Mouse (Mus musculus): ENCODE results near the gene Tacc2.
A peak's percentile ranks its signal among the peaks of the same experiment; 100 is the strongest.

Tacc2 gene

DNA sequence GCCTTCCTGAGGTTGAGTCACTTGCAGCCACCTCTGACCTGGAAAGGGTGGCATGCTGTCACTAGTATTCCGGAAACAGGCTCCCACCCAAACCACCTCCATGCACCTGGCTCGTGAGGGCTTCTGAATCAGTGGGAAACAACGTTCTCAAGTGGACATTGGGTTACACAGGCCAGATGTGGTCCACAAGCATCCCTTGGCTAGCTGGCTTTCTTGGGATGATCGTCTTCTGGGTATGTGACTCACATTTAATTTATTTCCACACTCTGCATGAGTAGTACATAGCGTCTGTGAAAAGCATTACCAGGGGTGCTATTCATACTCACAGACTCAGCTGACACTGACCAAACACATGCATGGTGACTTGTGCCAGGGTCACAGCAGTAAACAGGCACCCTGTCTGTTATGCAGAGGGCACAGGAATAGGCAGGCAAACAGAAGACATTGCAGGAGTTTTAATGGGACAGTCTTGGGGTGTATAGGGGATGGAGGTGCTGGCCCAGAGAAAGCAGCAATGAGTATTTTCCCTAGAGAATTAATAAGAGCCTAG, 205.3 kb downstream of the Tacc2 start:
- DNase-seq = no peak

GRCm38 (mm10) chr7:130785923-130786575, 208.8 kb downstream of the Tacc2 start:
- peak in 1 of 2 experiments; percentile 23 for DNase-seq

GRCm38 (mm10) chr7:130786708-130787107, 209.5 kb downstream of the Tacc2 start:
- no peak for DNase-seq

- DNase-seq = no peak
These were observed 210.3 kb downstream of the Tacc2 start for GRCm38 (mm10) chr7:130787537-130787936.

DNA sequence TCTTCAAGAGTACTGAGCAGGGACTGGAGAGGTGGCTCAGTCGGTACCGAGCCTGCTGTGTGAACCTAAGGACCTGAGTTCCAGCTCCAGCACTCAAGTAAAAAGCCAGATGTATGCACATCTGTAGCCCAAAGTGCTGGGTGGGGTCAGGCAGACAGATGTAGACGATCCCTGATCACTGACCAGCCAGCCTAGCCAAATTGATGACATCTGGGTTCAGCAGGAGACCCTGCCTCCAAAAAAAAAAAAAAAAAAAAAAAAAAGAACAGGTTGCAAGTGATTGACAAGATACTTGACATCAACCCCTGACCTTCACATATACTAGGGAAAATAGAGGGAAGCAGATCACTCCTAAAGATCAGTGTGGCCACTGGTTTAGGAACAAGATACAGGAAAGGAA, 211.7 kb downstream of the Tacc2 start:
- DNase-seq = no peak

GRCm38 (mm10) chr7:130789456-130789855, 212.2 kb downstream of the Tacc2 start:
- DNase-seq = no peak

- no peak for DNase-seq
These were observed 216.4 kb downstream of the Tacc2 start for GRCm38 (mm10) chr7:130793671-130794070.

DNA sequence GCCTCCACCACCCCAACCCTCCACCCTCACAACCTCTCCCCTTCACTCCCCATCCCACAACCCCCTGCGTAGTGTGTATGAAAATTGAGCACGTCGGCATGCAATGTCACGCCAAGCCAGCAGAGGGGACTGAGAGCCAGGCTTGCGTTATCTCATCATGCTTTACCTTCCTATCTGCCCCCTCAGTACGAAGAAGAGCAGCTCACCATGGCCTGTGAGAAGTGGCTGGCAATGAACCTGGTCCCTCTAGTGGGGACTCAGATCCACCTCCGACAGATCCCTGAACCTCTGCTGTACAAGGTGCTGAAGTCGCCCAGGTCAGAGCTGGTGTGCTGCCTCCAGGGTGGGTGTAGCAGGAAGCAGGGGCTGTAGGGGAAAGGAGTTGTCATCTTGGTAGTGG, 219.5 kb downstream of the Tacc2 start:
- DNase-seq = no peak

DNA sequence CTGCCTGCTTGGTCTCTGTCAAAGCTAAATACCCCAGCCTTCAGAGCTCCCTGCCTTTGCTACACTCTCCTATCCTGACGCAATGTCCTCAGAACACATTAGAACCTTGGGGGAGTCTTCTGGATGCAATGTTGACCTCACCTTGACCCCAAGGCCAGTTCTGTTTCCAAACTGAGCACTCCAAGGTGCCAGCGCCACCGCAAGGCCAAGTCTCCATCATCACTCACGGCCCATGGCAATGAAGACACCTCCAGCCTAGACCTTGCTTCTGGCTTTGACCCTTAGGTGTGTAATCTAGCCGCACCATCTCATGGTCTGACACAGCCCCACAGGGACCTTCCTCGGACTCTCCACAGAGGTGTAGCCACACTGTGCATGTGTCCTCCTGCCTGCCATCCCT, 220.3 kb downstream of the Tacc2 start:
- DNase-seq = no peak

DNA sequence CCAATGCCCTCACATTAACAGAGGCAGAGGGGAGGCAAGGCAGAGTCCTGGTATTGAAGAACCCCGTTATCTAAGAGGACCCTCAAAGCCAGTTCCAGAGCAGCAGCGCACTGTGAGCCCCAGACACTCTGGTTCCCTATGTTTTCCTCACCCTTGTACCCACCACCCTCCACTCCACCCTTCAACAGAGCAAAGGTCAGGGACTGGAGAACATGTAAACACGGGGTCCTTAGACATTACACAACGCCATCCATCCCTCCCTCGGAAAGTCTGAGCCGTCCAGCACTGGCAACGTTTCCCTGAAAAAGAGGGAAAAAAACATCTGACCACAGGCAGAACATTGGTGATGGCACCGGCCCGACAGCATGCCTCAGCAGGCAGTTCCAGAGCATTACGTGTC, 222.2 kb downstream of the Tacc2 start:
- DNase-seq = no peak

- no peak for DNase-seq
These were observed 223.4 kb downstream of the Tacc2 start for GRCm38 (mm10) chr7:130800681-130801080.

DNA sequence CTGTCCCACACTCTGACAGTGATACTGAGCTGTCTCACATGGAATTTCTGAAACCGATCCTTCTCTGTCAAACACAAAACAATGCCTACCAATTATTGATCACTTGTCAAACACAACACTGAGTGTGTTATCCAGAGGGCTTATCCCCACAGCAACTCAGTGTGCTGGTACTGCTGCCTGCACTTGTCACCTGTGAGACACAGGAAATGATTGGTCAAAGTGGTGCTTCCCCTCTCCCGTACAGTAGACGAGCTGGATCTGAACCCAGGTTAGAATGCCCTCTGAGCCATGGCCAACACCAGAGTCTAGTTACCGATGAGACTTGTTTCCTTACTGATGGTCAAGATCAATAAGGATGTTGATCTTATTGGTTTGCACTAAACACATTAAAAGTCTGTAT, 224.6 kb downstream of the Tacc2 start:
- no peak for DNase-seq

GRCm38 (mm10) chr7:130803251-130803825, 226.1 kb downstream of the Tacc2 start:
- DNase-seq = no peak

DNA sequence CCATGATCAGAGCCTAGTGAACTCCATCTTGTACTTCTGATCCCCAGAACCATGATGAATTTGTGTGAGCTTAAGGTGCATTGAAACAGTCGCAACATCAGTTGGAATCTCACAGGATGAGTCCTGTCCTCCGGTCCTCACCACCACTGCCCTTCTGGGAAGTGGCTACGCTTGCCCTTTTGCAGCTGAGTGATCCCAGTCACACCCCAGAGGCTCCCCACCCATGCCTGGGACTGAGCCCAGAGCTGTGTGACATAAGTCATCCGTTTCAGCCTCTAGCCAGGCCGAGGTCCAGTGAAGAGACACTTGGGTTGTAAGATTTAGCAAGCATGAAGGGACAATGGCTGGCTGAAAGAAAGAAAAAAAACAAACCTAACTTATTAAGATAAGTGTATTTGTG, 227.8 kb downstream of the Tacc2 start:
- no peak for DNase-seq

- DNase-seq = peak; percentile 43 to 54
These were observed 230.5 kb downstream of the Tacc2 start for GRCm38 (mm10) chr7:130807749-130808148.

DNA sequence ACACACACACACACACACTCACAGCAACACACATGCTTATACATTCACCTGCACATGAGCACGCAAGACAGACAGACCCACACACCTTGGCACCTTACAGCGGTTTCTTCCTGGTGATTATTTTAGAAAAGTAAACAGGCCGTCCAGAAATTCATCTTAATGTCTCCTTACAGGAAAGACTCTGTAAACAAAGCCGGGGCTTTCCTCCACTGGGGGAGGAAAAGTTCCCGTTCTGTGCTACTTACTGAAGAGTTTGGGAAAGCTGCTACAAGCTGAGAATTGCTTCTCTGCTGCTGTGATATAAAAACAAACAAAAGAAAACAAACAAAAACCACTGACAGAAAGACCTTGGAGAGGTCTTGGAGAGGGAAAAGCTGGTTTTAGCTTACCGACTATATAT, 231.5 kb downstream of the Tacc2 start:
- DNase-seq = peak in 1 of 2 experiments; percentile 41

DNA sequence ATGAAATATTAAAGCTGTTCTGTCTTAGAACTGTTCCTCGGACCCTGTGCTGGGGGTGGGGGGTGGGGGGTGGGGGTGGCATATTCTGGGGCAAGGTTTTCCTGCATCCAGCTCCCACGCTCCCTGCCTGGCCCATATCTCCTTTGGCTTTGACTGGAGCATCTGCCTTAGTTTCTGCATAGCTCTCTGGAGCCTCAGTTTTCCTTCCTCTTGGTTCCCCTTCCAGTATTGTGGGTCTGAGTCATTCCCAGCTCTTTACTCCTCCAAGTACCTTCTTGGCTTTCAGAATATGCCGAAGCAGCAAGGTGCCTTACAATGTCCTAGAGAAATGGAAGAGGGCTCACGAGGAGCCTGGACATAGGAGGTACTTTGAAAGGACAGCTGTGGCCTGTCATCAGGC, 233.0 kb downstream of the Tacc2 start:
- no peak for DNase-seq

- no peak for DNase-seq
These were observed 235.2 kb downstream of the Tacc2 start for GRCm38 (mm10) chr7:130812407-130812806.

All from lung, adult 18-20 months (tissue).